Mouse (Mus musculus): Measurements from ENCODE around the gene Rpl38. TPM values are rescaled to one million over a fixed set of nuclear protein-coding genes. Genes with fewer than 3 reads are reported as not detected.
A peak's percentile ranks its signal among the peaks of the same experiment; 100 is the strongest.

The Rpl38 gene
- polyA plus RNA-seq, 1 experiment from 2014 or later: 1,061 TPM

DNA sequence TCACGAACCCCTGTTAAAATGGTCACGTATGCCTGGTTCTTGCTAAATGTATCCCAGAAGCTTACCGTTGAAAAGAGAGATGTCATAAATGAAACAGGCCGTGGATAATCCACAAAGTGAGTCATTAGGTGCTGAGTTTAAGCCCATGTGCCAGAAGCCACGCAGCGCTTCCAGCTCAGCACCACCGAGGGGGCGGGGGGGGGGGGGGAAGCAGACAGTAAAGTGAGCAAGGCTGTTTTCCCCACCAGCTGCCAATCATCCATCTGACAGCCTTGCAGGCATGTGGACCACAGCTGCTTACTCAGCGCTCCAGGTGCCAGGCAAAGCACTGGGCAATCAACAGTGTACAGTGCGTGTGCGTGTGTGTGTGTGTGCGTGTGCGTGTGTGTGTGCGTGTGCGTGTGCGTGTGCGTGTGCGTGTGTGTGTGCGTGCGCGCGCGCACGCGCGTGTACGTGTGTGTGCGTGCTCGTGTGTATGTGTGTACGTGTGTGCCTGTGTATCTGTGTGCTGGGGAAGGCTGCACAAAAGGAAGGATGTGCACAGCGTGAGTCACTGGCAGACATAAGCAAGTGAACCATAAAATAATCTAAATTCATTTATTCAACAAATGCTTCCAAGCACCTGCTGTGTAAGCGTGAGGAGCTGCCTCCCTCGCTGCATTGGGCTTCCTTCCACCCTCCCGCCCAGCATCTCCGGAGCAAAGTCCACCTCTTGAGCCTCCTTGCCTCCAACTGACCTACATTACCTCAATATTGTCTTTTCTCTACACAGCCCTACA, 31.4 kb upstream of the Rpl38 start:
- Histone ChIP-seq H3K9ac (ENCODE audit: low read depth, low read length) (no peak overlapping the region), H3K4me1 (ENCODE audit: control insufficient read depth, insufficient read depth, low read length) (0 out of 2 replicates have a peak, but pooled peaks cover 5% of the 10 kb centered on the region), H3K36me3 (ENCODE audit: control insufficient read depth, insufficient read depth, low read length) (no peaks in the 10 kb centered on the region), H3K9me3 (ENCODE audit: control insufficient read depth, low read length) (no peaks in the 10 kb centered on the region), H3K4me2 (replicated peaks; ENCODE audit: low read depth, low read length) (0 out of 2 replicates have a peak overlapping the region, but pooled peaks have one; percentile 21), H3K27me3 (ENCODE audit: control insufficient read depth, insufficient read depth, low read length) (peaks cover 7% of the 10 kb centered on the region; the same call in 1 of the 2 replicates), H3K27ac (ENCODE audit: low read depth, low read length) (no peak overlapping the region), H3K4me3 (ENCODE audit: low read length) (no peak overlapping the region)
- no peak for ATAC-seq (ENCODE audit: low FRiP score, low TSS enrichment)
- 49% methylated on average over 34 of the region's 35 CpGs for WGBS

GRCm38 (mm10) chr11:114638647-114639290, 29.6 kb upstream of the Rpl38 start:
- 65% methylated on average over 10 of the region's 10 CpGs for WGBS
- Histone ChIP-seq H3K27me3 (ENCODE audit: control insufficient read depth, insufficient read depth, low read length) (peaks cover 7% of the 10 kb centered on the region; the same call in 1 of the 2 replicates), H3K27ac (ENCODE audit: low read depth, low read length) (no peak overlapping the region), H3K9ac (ENCODE audit: low read depth, low read length) (no peak overlapping the region), H3K36me3 (ENCODE audit: control insufficient read depth, insufficient read depth, low read length) (no peaks in the 10 kb centered on the region), H3K4me3 (ENCODE audit: low read length) (no peak overlapping the region), H3K9me3 (ENCODE audit: control insufficient read depth, low read length) (no peaks in the 10 kb centered on the region), H3K4me1 (ENCODE audit: control insufficient read depth, insufficient read depth, low read length) (0 out of 2 replicates have a peak, but pooled peaks cover 5% of the 10 kb centered on the region), H3K4me2 (replicated peaks; ENCODE audit: low read depth, low read length) (no peak overlapping the region)
- no peak for ATAC-seq (ENCODE audit: low FRiP score, low TSS enrichment)

DNA sequence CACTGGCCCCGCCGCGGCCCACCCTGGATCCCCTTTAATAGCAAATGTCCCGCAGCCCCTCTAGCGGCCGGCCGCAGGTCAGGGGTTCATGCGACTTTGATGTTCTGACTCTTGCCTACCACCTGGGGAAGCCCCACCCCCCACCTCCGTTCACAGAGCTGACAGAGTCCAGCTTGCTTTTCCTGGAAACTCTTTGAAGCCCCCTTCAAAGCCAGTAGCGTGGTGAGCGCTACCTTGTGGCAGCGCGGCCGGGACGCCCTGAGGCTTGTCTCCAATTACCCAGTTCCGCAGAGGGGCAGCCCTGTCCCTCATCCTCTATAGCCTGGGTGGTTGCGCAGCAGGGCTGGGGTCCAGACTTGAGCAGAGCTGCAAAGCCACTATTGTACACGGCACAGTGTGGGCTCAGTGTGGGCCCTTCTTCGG, 28.6 kb upstream of the Rpl38 start:
- no peak overlapping the region for H3K27ac ChIP-seq (ENCODE audit: low read depth, low read length)
- no peak overlapping the region for H3K4me3 ChIP-seq (ENCODE audit: low read length)
- peaks cover 7% of the 10 kb centered on the region; the same call in 1 of the 2 replicates for H3K27me3 ChIP-seq (ENCODE audit: control insufficient read depth, insufficient read depth, low read length)
- H3K9ac ChIP-seq (ENCODE audit: low read depth, low read length): no peak overlapping the region
- no peaks in the 10 kb centered on the region for H3K36me3 ChIP-seq (ENCODE audit: control insufficient read depth, insufficient read depth, low read length)
- peak overlapping the region; percentile 26 for H3K4me2 ChIP-seq (replicated peaks; ENCODE audit: low read depth, low read length)
- H3K9me3 ChIP-seq (ENCODE audit: control insufficient read depth, low read length): no peaks in the 10 kb centered on the region
- ATAC-seq (ENCODE audit: low FRiP score, low TSS enrichment): no peak
- WGBS: under 1% methylated on average over 19 of the region's 19 CpGs
- H3K4me1 ChIP-seq (ENCODE audit: control insufficient read depth, insufficient read depth, low read length): 0 out of 2 replicates have a peak, but pooled peaks cover 5% of the 10 kb centered on the region

GRCm38 (mm10) chr11:114640658-114641057, 27.7 kb upstream of the Rpl38 start:
- Histone ChIP-seq H3K4me1 (ENCODE audit: control insufficient read depth, insufficient read depth, low read length) (0 out of 2 replicates have a peak, but pooled peaks cover 5% of the 10 kb centered on the region), H3K27me3 (ENCODE audit: control insufficient read depth, insufficient read depth, low read length) (peaks cover 7% of the 10 kb centered on the region; the same call in 1 of the 2 replicates), H3K9ac (ENCODE audit: low read depth, low read length) (no peak overlapping the region), H3K36me3 (ENCODE audit: control insufficient read depth, insufficient read depth, low read length) (no peaks in the 10 kb centered on the region), H3K4me2 (replicated peaks; ENCODE audit: low read depth, low read length) (no peak overlapping the region), H3K27ac (ENCODE audit: low read depth, low read length) (no peak overlapping the region), H3K4me3 (ENCODE audit: low read length) (no peak overlapping the region), H3K9me3 (ENCODE audit: control insufficient read depth, low read length) (no peaks in the 10 kb centered on the region)
- WGBS: 39% methylated on average over 6 of the region's 6 CpGs
- ATAC-seq (ENCODE audit: low FRiP score, low TSS enrichment): no peak

DNA sequence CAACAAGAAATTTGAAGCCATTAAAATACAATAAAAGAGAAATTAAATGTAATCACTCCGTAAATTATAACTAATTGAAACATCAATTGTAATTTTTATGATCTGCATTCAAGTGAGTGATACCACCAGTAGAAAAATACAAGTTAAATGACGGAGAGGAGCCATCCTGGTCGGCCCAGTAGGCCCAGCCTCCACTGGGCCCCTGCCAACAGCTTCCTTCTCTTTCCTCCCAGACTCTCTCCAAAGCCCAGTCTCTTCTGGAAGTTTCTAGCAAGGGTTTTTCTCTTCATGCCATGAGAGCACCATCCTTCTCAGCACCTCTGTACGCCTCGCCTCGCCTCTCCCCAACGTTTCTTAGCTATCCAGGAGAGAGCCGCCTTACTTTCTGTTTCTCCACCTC, 27.2 kb upstream of the Rpl38 start:
- WGBS: 85% methylated on average over 8 of the region's 8 CpGs
- no peak for ATAC-seq (ENCODE audit: low FRiP score, low TSS enrichment)
- no peak overlapping the region for H3K27ac ChIP-seq (ENCODE audit: low read depth, low read length)
- no peak overlapping the region for H3K9ac ChIP-seq (ENCODE audit: low read depth, low read length)
- H3K27me3 ChIP-seq (ENCODE audit: control insufficient read depth, insufficient read depth, low read length): peaks cover 7% of the 10 kb centered on the region; the same call in 1 of the 2 replicates
- 0 out of 2 replicates have a peak, but pooled peaks cover 5% of the 10 kb centered on the region for H3K4me1 ChIP-seq (ENCODE audit: control insufficient read depth, insufficient read depth, low read length)
- no peak overlapping the region for H3K4me3 ChIP-seq (ENCODE audit: low read length)
- H3K9me3 ChIP-seq (ENCODE audit: control insufficient read depth, low read length): no peaks in the 10 kb centered on the region
- no peak overlapping the region for H3K4me2 ChIP-seq (replicated peaks; ENCODE audit: low read depth, low read length)
- no peaks in the 10 kb centered on the region for H3K36me3 ChIP-seq (ENCODE audit: control insufficient read depth, insufficient read depth, low read length)

GRCm38 (mm10) chr11:114642184-114642583, 26.1 kb upstream of the Rpl38 start:
- Histone ChIP-seq H3K9me3 (ENCODE audit: control insufficient read depth, low read length) (peaks cover 3% of the 10 kb centered on the region; the same call in 1 of the 2 replicates), H3K27me3 (ENCODE audit: control insufficient read depth, insufficient read depth, low read length) (peaks cover 7% of the 10 kb centered on the region; the same call in 1 of the 2 replicates), H3K27ac (ENCODE audit: low read depth, low read length) (no peak overlapping the region), H3K4me1 (ENCODE audit: control insufficient read depth, insufficient read depth, low read length) (0 out of 2 replicates have a peak, but pooled peaks cover 5% of the 10 kb centered on the region), H3K9ac (ENCODE audit: low read depth, low read length) (no peak overlapping the region), H3K4me3 (ENCODE audit: low read length) (no peak overlapping the region), H3K36me3 (ENCODE audit: control insufficient read depth, insufficient read depth, low read length) (no peaks in the 10 kb centered on the region), H3K4me2 (replicated peaks; ENCODE audit: low read depth, low read length) (no peak overlapping the region)
- 59% methylated on average over 12 of the region's 12 CpGs for WGBS
- 0 out of 2 replicates have a peak, but pooled peaks have one; percentile 41 for ATAC-seq (ENCODE audit: low FRiP score, low TSS enrichment)

DNA sequence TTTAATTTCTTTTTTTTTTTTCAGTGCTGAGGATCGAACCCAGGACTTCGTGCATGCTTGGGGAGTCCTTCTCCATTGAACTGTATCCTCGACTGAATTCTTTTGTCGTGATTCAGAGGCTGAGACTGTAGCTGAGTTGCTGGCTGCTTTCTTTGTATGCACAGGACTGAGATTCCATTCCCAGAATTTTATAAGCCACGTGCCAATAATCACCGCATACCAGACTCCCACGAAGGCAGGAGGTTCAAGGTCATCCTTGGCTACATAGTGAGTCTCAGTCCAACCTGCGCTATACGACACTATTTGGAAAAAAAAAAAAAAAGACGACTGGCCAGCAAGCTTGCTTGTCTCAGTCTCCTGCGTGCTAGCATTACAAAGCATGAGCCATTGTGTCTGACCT, 25.4 kb upstream of the Rpl38 start:
- no peak for ATAC-seq (ENCODE audit: low FRiP score, low TSS enrichment)
- H3K27ac ChIP-seq (ENCODE audit: low read depth, low read length): no peak overlapping the region
- H3K9me3 ChIP-seq (ENCODE audit: control insufficient read depth, low read length): peaks cover 3% of the 10 kb centered on the region; the same call in 1 of the 2 replicates
- H3K4me3 ChIP-seq (ENCODE audit: low read length): no peak overlapping the region
- WGBS: 73% methylated on average over 11 of the region's 11 CpGs
- H3K4me1 ChIP-seq (ENCODE audit: control insufficient read depth, insufficient read depth, low read length): 0 out of 2 replicates have a peak, but pooled peaks cover 5% of the 10 kb centered on the region
- no peaks in the 10 kb centered on the region for H3K36me3 ChIP-seq (ENCODE audit: control insufficient read depth, insufficient read depth, low read length)
- peaks cover under 1% of the 10 kb centered on the region; the same call in 1 of the 2 replicates for H3K27me3 ChIP-seq (ENCODE audit: control insufficient read depth, insufficient read depth, low read length)
- no peak overlapping the region for H3K9ac ChIP-seq (ENCODE audit: low read depth, low read length)
- H3K4me2 ChIP-seq (replicated peaks; ENCODE audit: low read depth, low read length): no peak overlapping the region

- no peak for ATAC-seq (ENCODE audit: low FRiP score, low TSS enrichment)
- no peak overlapping the region for H3K4me3 ChIP-seq (ENCODE audit: low read length)
- no peak overlapping the region for H3K4me2 ChIP-seq (replicated peaks; ENCODE audit: low read depth, low read length)
- H3K27ac ChIP-seq (ENCODE audit: low read depth, low read length): no peak overlapping the region
- H3K4me1 ChIP-seq (ENCODE audit: control insufficient read depth, insufficient read depth, low read length): 0 out of 2 replicates have a peak, but pooled peaks cover 5% of the 10 kb centered on the region
- no peaks in the 10 kb centered on the region; the same call in 1 of the 2 replicates for H3K27me3 ChIP-seq (ENCODE audit: control insufficient read depth, insufficient read depth, low read length)
- no peaks in the 10 kb centered on the region for H3K36me3 ChIP-seq (ENCODE audit: control insufficient read depth, insufficient read depth, low read length)
- WGBS: 54% methylated on average over 2 of the region's 2 CpGs
- H3K9ac ChIP-seq (ENCODE audit: low read depth, low read length): no peak overlapping the region
- H3K9me3 ChIP-seq (ENCODE audit: control insufficient read depth, low read length): peaks cover 3% of the 10 kb centered on the region; the same call in 1 of the 2 replicates
These were observed 24.2 kb upstream of the Rpl38 start for GRCm38 (mm10) chr11:114644122-114644521.

Measured in kidney, embryonic 14.5 days (tissue).